Mouse (Mus musculus): ENCODE results near the gene Scd1. TPM values are rescaled to one million over a fixed set of nuclear protein-coding genes. Genes with fewer than 3 reads are reported as not detected.

Scd1 gene
- polyA plus RNA-seq, 1 experiment from 2014 or later = 7.6 TPM

GRCm38 (mm10) chr19:44391856-44392255 lies 15.8 kb downstream of the Scd1 start:
- 0 out of 2 replicates have a peak, but pooled peaks cover 10% of the 10 kb centered on the region for H3K4me1 ChIP-seq (ENCODE audit: control insufficient read depth, insufficient read depth, low read length)
- no peak overlapping the region for H3K4me3 ChIP-seq (ENCODE audit: low read depth, low read length)
- WGBS = 94% methylated on average over 4 of the region's 4 CpGs
- no peak overlapping the region for H3K27ac ChIP-seq (ENCODE audit: low read depth, low read length)
- H3K9me3 ChIP-seq (ENCODE audit: control insufficient read depth, low read length) = no peaks in the 10 kb centered on the region
- H3K36me3 ChIP-seq (ENCODE audit: control insufficient read depth, insufficient read depth, low read length) = no peaks in the 10 kb centered on the region
- no peak overlapping the region for H3K4me2 ChIP-seq (ENCODE audit: low read depth, low read length)
- no peaks in the 10 kb centered on the region for H3K27me3 ChIP-seq (ENCODE audit: control insufficient read depth, insufficient read depth, low read length)
- H3K9ac ChIP-seq (replicated peaks; ENCODE audit: low read depth, low read length) = no peak overlapping the region
- no peak for ATAC-seq (ENCODE audit: low read depth)

GRCm38 (mm10) chr19:44389507-44389906 lies 18.2 kb downstream of the Scd1 start:
- Histone ChIP-seq H3K27me3 (ENCODE audit: control insufficient read depth, insufficient read depth, low read length) (no peaks in the 10 kb centered on the region), H3K27ac (ENCODE audit: low read depth, low read length) (no peak overlapping the region), H3K9me3 (ENCODE audit: control insufficient read depth, low read length) (no peaks in the 10 kb centered on the region), H3K4me3 (ENCODE audit: low read depth, low read length) (no peak overlapping the region), H3K4me2 (ENCODE audit: low read depth, low read length) (no peak overlapping the region), H3K36me3 (ENCODE audit: control insufficient read depth, insufficient read depth, low read length) (no peaks in the 10 kb centered on the region), H3K4me1 (ENCODE audit: control insufficient read depth, insufficient read depth, low read length) (0 out of 2 replicates have a peak, but pooled peaks cover 10% of the 10 kb centered on the region), H3K9ac (replicated peaks; ENCODE audit: low read depth, low read length) (no peak overlapping the region)
- WGBS = 6% methylated on average over 1 of the region's 1 CpGs
- ATAC-seq (ENCODE audit: low read depth) = no peak

- H3K9ac ChIP-seq (replicated peaks; ENCODE audit: low read depth, low read length) = peak overlapping the region; percentile 69
- no peaks in the 10 kb centered on the region for H3K36me3 ChIP-seq (ENCODE audit: control insufficient read depth, insufficient read depth, low read length)
- peak overlapping the region; percentile 62 for H3K4me3 ChIP-seq (ENCODE audit: low read depth, low read length)
- no peaks in the 10 kb centered on the region for H3K9me3 ChIP-seq (ENCODE audit: control insufficient read depth, low read length)
- ATAC-seq (ENCODE audit: low read depth) = peak; percentile 98
- WGBS = 4% methylated on average over 41 of the region's 41 CpGs
- peak overlapping the region; percentile 83 for H3K27ac ChIP-seq (ENCODE audit: low read depth, low read length)
- H3K27me3 ChIP-seq (ENCODE audit: control insufficient read depth, insufficient read depth, low read length) = no peaks in the 10 kb centered on the region
- H3K4me2 ChIP-seq (ENCODE audit: low read depth, low read length) = peak overlapping the region; percentile 89
- H3K4me1 ChIP-seq (ENCODE audit: control insufficient read depth, insufficient read depth, low read length) = 0 out of 2 replicates have a peak, but pooled peaks cover 10% of the 10 kb centered on the region
Observed at GRCm38 (mm10) chr19:44388475-44389428, 18.9 kb downstream of the Scd1 start.

- Histone ChIP-seq H3K4me2 (ENCODE audit: low read depth, low read length) (peak overlapping the region; percentile 89), H3K9me3 (ENCODE audit: control insufficient read depth, low read length) (no peaks in the 10 kb centered on the region), H3K4me1 (ENCODE audit: control insufficient read depth, insufficient read depth, low read length) (0 out of 2 replicates have a peak, but pooled peaks cover 10% of the 10 kb centered on the region), H3K9ac (replicated peaks; ENCODE audit: low read depth, low read length) (peak overlapping the region; percentile 69), H3K27me3 (ENCODE audit: control insufficient read depth, insufficient read depth, low read length) (no peaks in the 10 kb centered on the region), H3K36me3 (ENCODE audit: control insufficient read depth, insufficient read depth, low read length) (no peaks in the 10 kb centered on the region), H3K4me3 (ENCODE audit: low read depth, low read length) (peak overlapping the region; percentile 62), H3K27ac (ENCODE audit: low read depth, low read length) (peak overlapping the region; percentile 83; the same call in 1 of the 2 replicates)
- 33% methylated on average over 19 of the region's 19 CpGs for WGBS
- ATAC-seq (ENCODE audit: low read depth) = no peak
Observed at GRCm38 (mm10) chr19:44387746-44388474, 19.8 kb downstream of the Scd1 start.

GRCm38 (mm10) chr19:44387089-44387671 lies 20.5 kb downstream of the Scd1 start:
- Histone ChIP-seq H3K9me3 (ENCODE audit: control insufficient read depth, low read length) (no peaks in the 10 kb centered on the region), H3K9ac (replicated peaks; ENCODE audit: low read depth, low read length) (no peak overlapping the region), H3K27ac (ENCODE audit: low read depth, low read length) (no peak overlapping the region), H3K27me3 (ENCODE audit: control insufficient read depth, insufficient read depth, low read length) (no peaks in the 10 kb centered on the region), H3K4me3 (ENCODE audit: low read depth, low read length) (no peak overlapping the region), H3K4me2 (ENCODE audit: low read depth, low read length) (no peak overlapping the region), H3K4me1 (ENCODE audit: control insufficient read depth, insufficient read depth, low read length) (0 out of 2 replicates have a peak, but pooled peaks cover 10% of the 10 kb centered on the region), H3K36me3 (ENCODE audit: control insufficient read depth, insufficient read depth, low read length) (no peaks in the 10 kb centered on the region)
- WGBS = 91% methylated on average over 4 of the region's 4 CpGs
- no peak for ATAC-seq (ENCODE audit: low read depth)

GRCm38 (mm10) chr19:44385887-44386498 lies 21.7 kb downstream of the Scd1 start:
- H3K36me3 ChIP-seq (ENCODE audit: control insufficient read depth, insufficient read depth, low read length) = no peaks in the 10 kb centered on the region
- no peak for ATAC-seq (ENCODE audit: low read depth)
- 0 out of 2 replicates have a peak, but pooled peaks cover 10% of the 10 kb centered on the region for H3K4me1 ChIP-seq (ENCODE audit: control insufficient read depth, insufficient read depth, low read length)
- no peaks in the 10 kb centered on the region for H3K9me3 ChIP-seq (ENCODE audit: control insufficient read depth, low read length)
- H3K27ac ChIP-seq (ENCODE audit: low read depth, low read length) = no peak overlapping the region
- no peaks in the 10 kb centered on the region for H3K27me3 ChIP-seq (ENCODE audit: control insufficient read depth, insufficient read depth, low read length)
- H3K4me3 ChIP-seq (ENCODE audit: low read depth, low read length) = no peak overlapping the region
- H3K4me2 ChIP-seq (ENCODE audit: low read depth, low read length) = no peak overlapping the region
- H3K9ac ChIP-seq (replicated peaks; ENCODE audit: low read depth, low read length) = no peak overlapping the region
- WGBS = 84% methylated on average over 6 of the region's 6 CpGs

GRCm38 (mm10) chr19:44382682-44383321 lies 24.9 kb downstream of the Scd1 start:
- no peak overlapping the region for H3K9ac ChIP-seq (replicated peaks; ENCODE audit: low read depth, low read length)
- no peak for ATAC-seq (ENCODE audit: low read depth)
- no peak overlapping the region for H3K4me3 ChIP-seq (ENCODE audit: low read depth, low read length)
- no peaks in the 10 kb centered on the region for H3K36me3 ChIP-seq (ENCODE audit: control insufficient read depth, insufficient read depth, low read length)
- no peak overlapping the region for H3K27ac ChIP-seq (ENCODE audit: low read depth, low read length)
- no peaks in the 10 kb centered on the region for H3K4me1 ChIP-seq (ENCODE audit: control insufficient read depth, insufficient read depth, low read length)
- no peak overlapping the region for H3K4me2 ChIP-seq (ENCODE audit: low read depth, low read length)
- H3K27me3 ChIP-seq (ENCODE audit: control insufficient read depth, insufficient read depth, low read length) = no peaks in the 10 kb centered on the region
- 54% methylated on average over 12 of the region's 12 CpGs for WGBS
- H3K9me3 ChIP-seq (ENCODE audit: control insufficient read depth, low read length) = no peaks in the 10 kb centered on the region

GRCm38 (mm10) chr19:44380065-44380464 lies 27.6 kb downstream of the Scd1 start:
- Histone ChIP-seq H3K4me3 (ENCODE audit: low read depth, low read length) (no peak overlapping the region), H3K9ac (replicated peaks; ENCODE audit: low read depth, low read length) (no peak overlapping the region), H3K27ac (ENCODE audit: low read depth, low read length) (no peak overlapping the region), H3K9me3 (ENCODE audit: control insufficient read depth, low read length) (no peaks in the 10 kb centered on the region), H3K4me2 (ENCODE audit: low read depth, low read length) (no peak overlapping the region), H3K36me3 (ENCODE audit: control insufficient read depth, insufficient read depth, low read length) (no peaks in the 10 kb centered on the region), H3K27me3 (ENCODE audit: control insufficient read depth, insufficient read depth, low read length) (no peaks in the 10 kb centered on the region), H3K4me1 (ENCODE audit: control insufficient read depth, insufficient read depth, low read length) (no peaks in the 10 kb centered on the region)
- ATAC-seq (ENCODE audit: low read depth) = no peak
- WGBS = 94% methylated on average over 4 of the region's 4 CpGs

Data from neural tube, embryonic 14.5 days (tissue).